Mouse (Mus musculus) kidney, postnatal 4 days (tissue): ENCODE measurements at regions not wholly inside any gene's neighbourhood (a gene's known extent, or its start where the extent isn't known, plus 50 kb on each side); places are given as distances from the start of the nearest gene placed in this dataset.

Experiments used
- DNase-seq, 2 experiments: peaks; one replicate each; pipeline ENCODE4 v3.0.0; 2021; ENCODE audit warnings: mixed read lengths in 2 of 2

DNA sequence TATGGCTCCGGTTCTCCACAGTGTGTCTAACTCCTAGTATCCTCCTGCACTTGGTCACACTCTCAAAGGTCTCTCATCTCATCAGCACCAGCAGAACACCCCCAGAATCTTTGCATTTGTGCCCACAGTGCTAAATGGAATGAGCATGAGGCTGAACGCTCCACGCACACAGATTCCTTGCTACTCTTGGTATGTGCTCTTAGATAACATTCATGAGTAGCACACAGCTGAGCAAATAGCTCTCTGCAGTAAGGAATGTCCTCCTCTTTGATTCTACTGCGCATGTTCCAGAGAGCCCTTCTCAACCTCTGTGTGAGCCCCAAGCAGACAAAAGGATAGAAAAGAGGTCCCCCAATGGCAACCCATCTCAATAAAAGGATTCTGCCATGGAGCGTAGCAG, 326.1 kb upstream of the Zfp637 start:
- no peak for DNase-seq

DNA sequence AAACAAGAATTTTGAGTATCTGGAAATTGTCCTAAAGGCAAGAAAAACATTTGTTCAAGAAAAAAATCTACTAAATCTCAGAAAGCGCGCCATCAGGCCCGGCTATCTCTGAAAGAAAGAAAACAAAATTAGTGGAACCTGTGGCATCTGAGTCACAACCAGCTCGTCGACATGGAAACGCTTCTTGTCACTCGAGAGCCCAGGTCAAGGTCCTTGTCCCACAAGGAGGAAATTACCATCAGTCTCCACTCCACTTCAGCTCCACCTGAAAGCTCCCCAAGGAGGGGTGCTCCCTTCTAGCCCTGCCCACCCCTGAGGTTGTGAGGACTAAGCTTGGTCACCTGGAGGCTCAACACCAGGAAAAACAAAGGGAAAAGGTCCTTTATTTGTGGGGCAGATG, 324.1 kb upstream of the Zfp637 start:
- DNase-seq: no peak

DNA sequence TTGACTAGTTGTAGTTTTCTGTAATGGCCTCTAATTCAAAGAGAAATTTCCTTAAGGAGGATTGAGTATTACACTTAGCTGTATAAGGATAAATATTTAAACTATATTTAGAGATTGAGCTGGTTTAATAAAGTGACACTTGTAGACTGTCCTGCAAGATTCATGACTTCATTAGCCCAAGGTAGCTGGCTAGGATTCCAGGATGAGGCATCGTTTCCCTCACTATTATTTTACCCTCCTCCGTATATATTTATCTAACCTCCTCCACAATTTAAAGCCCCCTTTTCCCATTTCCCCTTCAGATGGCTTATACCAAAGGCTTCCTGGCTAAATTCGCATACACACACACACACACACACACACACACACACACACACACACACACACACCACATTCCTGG, 322.0 kb upstream of the Zfp637 start:
- no peak for DNase-seq

DNA sequence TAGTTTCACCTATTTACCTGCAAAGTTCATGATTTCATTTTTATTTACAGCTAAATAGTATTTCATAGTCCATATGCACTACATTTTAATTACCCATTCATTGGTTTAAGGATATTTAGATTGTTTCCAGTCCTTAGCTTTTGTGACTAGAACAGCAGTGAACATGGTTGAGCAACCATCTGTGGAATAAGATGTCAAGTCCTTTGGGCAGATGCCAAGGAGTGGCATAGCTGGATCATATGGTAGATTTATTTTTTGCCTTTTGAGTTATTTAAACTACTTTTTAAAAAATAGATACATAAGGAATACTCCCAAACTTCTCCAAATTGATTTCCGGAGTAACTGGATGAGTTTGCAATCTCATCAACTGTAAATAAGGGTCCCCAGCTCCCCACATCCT, 321.5 kb upstream of the Zfp637 start:
- no peak for DNase-seq

DNA sequence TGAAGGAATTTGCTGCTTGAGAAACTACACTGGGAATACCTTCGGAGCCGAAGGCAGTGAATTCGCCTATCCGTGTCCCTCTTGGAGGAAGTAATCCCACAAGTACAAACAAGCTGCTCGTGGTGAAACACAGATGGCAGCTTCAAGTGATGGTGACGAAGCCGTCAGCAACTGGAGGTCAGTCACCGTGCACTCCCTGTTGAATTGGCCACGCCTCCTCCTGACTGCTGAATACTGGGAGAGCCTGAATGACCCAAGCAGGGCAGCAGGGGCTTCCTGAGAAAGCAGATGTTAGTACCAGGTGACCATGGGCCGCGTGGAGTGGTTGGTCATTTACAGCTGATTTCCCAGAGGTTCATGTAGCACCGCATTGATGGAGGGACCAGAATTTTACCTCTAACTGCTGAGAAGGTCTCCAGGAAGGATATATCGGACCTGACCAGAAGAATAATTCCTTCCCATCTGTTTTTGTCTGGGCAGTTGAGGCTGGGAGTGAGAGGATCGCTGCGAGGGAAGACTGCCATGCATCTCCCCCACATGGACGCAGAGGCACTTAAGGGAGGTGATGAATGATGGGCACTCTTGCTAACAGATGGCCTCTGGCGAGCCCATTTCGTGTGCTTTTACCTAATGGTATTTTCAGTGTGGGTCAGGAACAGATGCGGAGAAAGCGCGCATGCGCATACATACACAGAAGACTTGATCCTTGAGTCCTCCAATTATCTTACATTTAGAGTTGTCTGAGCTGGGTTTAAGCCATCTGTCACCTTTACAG, 314.6 kb upstream of the Zfp637 start:
- DNase-seq: peak; percentile 36 to 56

DNA sequence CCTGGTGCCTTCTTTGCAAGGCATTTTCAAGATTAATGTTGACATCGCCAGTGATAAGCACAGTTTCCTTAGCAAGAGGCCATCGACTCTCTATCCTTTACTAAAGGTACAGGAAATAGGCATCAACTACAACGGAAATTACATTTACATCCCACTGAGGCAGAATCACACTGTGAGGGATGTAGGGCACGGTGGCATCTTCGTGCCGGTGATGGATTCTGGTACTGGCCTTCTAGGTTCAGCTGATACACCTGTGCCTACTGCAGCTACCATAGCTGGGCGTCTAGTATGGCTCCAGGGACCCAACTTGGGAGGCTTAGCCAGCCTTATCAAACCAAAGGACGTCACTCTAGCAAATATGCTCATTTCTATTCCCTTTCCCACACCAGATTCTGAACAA, 313.5 kb upstream of the Zfp637 start:
- no peak for DNase-seq

DNA sequence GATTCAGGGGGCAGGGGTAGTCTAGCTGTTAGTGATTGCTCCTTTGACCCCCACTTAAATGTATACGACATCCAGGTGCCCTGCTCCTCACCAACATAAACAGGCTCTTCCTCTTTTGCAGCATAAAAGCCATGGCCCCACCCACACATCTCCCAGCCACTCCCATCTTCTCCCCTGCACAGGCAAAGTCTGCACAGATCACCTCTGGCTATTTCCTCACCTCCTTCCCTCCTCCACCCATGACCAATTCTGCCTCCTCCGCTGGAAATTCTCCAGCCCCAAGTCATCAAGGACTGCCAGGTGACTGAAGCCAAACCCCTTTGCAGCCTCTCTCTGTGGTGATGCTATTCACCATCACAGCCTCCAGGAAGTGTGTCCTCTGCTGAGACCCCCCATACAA, 306.8 kb upstream of the Zfp637 start:
- DNase-seq: no peak

DNA sequence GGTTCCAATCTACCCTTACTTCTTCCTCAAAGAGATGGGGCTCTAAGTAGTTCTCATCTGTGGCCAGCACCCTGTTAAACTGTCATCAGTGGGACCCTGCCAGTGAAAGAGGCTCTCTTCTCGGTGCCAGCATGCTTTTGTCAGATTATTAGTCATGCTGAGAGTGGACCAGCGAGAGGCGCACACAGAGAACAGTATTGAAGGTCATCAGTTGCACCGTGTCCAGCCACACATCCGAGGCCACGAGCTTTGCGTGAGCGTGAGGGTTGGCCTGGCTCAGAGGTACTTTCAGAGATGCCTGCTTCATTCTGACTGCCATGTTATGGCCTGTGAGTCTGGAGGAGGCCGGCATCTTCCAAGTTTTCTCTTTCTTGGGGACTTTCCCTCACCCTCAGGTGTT, 306.0 kb upstream of the Zfp637 start:
- no peak for DNase-seq

DNA sequence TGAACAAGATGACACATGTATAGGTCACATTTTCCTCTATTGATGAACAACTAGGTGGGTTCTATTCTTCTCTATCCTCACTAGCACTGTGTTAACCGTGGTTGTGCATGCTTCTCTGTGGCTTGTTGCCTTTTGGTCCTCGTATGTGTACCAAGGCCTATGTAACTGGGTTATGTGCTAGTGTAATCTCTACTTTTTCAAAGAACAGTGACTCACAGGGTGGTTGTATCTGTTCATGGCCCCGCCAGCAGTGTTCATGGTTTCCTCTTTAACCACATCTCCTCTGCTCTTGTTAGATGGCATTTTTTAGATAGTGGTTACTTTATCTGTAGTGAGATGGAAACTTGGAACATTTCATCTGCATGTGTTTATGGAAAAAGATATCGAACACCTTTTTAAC, 304.9 kb upstream of the Zfp637 start:
- DNase-seq: no peak

DNA sequence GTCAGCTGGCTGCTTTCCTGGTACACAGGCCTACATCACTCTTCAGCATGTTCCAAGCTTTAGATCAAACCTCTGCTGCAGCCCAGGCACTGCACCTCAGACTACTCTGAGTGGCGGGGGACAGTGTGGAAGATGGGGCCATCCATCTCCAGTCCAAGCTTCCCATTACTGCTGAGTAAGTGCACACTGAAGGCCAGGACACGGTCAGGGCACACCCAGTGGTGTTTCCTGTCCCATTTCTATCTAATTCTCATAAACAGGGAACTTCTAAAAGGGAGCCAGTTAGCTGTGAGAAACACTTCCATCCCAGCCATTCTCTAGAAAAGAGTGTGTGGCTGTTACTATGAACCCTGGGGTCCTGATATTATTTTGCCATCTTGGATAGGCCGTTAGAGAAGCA, 298.5 kb upstream of the Zfp637 start:
- DNase-seq: no peak

DNA sequence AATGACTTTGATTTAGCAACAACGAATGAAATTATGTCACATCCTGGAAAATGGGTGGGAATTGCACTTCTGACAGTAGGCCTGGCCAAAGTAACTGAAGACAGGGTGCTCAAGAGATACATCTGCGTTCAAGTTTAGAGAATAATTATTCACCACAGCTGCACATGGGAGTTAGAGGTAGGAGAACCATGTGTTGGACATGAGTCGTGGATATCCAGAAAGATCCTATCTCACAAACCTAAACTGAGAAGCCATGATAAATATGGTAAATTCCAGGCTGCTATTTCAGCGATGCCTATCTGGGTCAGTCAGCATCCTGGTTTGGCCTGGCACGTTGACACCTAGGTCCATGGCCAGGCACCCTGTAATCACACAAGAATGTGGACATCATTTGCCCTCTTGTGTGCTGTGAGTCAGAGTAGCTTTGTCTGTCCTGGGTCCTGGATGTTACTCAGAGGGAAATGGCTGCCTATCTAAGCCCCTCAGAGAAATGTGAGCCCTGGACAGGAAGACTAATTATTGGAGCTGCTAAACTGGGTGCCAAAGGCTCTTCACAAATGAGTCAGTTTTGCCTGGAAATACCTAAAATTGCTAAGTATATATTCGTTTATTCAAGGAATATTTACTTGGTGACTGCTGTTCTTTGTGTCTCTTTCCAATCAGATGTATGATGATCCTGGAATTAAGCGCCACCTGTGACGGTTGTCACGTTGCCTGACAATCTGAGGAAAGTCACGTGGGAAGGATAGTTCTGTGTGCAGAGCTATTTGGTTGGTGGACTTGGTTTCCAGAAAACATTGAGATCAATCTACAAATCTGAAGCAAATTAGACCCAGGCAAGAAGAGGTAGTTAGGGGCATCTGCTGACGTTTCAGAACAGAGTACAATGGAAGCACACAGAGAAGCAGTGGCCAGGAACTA, 296.4 kb upstream of the Zfp637 start:
- DNase-seq: no peak

DNA sequence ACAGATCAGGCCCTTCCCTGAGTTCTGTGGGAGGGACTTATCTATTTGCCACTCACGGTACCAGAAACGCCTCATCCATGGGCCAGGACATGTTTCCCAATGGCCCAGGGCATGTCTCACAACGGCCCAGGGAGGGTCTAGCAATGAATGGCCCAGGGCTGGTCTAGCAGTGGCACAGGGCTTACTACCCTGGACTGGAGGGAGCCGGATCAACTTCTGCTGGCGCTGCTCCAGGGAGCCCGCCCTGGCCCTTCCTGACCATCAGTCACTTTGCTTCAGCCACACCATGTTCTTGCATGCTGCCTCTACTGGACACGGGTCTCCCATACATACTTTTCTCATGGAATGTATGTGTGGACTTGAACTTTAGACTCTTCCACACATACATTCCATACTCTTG, 290.1 kb upstream of the Zfp637 start:
- DNase-seq: peak in 1 of 2 experiments; percentile 31

DNA sequence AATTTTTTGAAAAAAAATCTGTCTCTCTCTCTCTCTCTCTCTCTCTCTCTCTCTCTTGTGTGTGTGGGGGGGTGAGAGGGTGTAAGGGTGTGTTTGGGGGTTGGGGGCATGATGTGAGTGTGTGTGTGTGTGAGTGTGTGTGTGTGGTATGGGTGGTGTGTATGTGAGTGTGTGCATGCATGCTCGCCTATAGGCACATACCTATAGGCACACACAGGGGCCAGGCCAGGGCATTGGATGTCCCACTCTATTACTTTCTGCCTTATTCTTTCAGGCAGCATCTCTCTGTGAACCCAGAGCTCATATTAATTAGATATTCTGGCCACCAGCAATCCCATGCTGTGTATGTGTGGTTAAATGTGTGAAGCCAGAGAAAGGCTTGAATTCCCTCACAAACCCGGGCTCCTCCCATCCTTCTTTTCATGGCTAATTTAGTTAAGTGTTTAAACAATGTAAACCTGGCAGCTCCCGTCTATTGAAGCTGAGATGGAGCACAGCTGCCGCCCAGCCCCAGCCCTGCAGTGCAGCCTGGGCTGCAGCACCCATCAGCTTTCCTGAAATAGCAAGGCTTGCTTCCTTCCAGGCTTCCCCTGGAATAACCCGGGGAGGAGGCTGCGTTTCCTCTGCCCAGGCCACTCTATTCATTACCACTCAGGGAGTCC, 288.8 kb upstream of the Zfp637 start:
- DNase-seq: peak; percentile 76 to 85

DNA sequence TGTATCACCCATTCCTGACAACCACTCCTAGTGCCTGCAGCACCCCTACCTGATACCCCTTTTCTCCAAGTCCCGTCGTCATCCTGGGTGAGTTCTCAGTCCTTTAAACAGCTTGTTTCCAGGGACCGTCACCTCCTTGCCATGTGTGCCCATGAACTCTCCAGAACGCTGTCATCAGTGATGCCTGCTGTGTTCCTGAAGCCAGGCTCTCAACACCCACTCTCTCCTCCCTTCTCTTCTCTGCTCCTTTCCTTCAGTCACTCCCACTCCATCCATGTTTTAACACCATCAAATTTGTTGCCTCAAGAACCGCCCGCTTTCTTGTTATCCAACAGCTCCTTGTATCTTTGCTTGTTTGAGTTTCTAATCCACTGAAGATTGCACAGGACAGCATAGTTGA, 277.8 kb upstream of the Zfp637 start:
- DNase-seq: no peak

DNA sequence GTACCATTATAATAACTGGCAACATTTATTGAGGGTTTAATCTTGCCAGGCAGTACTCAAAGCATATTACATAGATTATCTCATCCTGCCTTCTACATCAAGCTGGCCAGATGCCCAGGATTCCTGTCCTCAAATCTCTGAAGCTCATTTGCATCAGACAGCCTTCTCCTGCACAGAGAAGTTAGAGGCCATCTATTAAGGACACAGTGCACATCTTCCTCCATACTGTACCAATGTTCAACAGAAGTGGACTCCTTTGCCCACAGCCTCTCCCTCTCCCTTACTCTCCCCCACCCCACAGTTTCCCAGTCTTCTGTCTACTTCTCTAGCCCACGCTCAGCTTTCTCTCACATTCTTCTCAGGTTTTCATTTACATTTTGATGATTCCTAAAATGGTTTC, 277.3 kb upstream of the Zfp637 start:
- peak in 1 of 2 experiments; percentile 40 for DNase-seq

DNA sequence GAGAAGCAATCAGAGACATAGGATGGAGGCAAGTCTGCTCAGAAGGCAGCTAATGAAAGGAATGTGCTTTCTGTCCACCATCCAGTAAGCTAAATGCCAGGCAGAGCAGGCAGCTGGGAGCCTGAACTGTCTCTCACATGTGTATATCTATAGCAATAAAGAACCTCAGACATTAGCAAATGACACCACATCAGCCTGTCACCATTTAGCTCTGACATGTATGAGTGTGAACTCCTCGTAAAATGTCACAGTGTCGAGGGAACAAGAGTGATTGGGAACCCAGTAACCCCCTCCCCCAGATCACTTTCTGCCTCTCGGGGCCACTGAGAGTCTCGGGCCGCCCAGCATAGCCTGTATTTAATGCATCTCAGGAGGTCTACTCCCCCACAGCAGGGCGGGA, 274.2 kb upstream of the Zfp637 start:
- peak in 1 of 2 experiments; percentile 21 for DNase-seq

DNA sequence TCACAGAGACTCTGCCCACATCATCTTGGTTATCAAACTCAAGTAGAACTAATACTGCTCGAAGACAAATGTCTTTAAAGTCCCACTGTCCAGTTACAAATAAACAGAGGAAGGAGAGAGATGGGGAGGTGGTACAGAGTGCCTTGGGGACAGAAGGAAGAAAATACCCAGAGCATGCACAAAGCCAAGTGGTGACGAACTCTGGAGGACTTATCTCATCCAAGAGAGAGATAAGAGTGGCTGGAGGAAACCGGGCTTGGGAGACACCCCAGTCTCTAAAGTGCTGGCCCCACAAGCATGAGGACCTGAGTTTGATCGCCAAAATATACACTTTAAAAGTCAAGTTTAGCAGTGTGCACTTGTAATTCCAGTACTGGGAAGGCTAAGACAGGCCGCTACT, 273.3 kb upstream of the Zfp637 start:
- no peak for DNase-seq

DNA sequence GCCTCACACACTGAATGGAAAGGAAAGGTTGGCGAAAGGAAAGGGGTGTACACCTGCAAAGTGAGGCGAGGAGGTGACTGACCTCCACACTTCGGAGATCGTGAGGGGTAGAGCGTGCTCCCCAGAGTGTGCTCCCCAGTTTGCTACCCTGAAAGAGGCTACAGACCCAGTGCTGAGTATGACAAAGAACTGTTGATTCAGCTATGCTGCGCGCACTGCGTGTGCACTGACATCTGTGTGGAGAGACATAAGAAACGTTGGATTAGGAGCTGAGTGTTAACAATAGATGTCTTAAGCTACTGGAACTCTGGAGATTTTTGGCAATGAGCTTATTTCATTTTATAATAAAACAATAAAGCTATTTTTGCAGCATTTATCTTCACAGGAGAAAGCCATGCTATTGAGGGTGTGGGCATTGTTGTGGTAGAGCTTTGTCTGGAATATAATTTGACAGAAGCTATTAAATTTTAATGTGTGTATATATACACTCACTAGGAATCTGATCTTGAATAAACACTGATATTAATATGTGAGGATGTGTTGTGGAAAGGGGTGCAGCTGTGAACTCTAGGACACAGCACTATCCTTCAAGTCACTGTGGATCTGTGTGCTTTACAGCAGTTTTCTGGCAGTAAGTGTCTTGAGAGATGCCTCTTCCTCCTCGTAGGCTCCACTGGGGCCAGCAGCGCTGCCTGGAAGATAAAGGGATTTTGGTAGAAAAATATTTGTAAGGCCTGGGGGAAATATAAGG, 271.2 kb upstream of the Zfp637 start:
- no peak for DNase-seq

DNA sequence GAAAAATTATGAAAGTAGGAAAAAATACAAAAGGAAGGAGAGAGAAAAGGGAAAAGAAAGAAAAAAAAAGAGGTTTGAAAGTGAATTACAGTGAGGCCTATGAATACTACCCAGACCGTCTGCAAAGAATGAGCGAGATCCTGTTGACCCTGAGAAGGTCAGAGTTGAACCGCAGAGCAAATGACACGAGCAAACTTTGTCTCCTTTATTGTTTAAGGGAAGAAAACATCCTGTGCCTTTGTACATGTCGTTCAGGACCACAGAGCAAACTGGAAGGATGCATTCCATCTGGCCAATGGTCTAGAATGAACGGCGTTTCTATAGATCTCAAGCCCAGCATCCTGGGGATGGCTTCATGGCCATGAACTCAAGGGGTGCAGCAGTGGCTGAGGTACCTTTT, 270.6 kb upstream of the Zfp637 start:
- DNase-seq: no peak

DNA sequence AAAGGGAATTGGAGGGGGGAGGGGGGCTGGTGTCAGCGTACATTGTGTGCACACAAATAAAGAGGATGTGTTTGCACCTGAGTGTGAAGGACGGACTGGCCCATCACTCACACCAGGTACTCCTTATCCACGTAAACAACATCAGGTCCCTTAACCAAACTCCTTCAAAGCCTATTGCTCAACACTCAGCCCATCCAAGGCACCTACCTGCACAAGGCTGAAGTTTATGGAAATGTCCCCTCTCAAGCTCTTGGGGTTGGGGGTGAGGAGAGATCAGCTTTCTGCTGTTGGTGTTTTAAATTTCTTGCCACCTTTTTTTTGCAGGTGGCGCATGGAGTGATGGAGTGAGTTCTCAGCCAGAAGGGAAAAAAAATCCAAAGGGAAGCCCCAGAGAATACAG, 270.2 kb upstream of the Zfp637 start:
- DNase-seq: no peak

DNA sequence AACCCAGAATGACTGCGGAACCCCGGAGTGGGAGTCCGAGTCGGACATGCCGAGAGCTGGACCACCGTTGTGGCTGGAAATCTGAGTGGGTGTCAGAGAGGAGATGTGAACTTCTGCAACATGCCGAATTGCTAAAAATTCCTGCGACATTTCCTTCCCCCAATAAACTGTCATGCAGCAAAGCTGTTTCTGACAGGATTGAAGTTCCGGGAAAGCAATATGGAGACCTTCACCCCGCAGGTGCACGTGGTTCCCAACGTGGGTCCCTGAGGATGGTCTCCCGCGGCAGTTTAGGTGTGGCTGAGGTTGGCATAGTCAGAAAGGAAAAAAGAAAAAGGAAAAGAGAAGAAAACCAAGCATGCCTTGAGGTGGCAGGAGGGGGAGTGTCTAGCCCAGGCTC, 269.0 kb upstream of the Zfp637 start:
- DNase-seq: no peak

DNA sequence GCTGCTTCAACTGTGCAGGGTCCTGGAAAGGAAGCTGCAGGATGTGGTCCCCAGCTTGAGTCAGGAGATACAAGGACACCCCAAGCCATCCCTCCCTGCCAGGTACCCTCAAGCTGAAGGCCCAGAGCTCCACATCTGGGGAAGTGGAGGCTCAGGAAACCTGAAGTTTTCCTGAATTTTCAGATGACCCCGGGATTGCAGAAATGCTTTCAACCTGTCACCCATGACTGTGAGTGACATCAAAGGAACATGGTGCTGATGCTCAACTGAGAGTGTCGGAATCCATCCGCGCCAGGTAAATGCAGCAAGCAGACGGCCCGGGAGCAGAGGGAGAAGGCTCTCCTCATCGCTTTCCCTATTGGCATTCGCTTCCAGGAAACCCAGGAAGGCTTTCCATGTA, 267.6 kb upstream of the Zfp637 start:
- no peak for DNase-seq

DNA sequence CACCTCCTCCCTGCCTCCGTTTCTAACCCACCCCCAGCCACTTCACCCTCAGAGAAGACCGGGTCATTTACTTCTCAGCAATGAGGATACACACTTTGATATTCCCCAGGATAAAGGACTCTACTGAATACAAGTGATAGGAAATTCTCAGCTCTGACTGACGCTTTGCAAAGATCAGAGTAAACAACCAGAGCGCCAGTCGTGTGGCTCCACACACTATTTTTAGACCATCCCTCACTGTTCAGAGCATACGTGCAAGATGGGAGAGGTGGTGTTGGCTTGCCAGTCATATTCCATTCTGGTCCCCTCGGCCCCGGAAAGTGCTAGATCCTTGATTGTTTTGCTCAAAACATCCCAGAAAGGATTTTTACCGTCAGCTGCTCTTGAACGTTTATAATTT, 266.8 kb upstream of the Zfp637 start:
- DNase-seq: no peak
